Mouse (Mus musculus) urinary bladder, postnatal 4 days (tissue): ENCODE data around the gene Amotl1.
"Not testable (repeated sequence)": the region's sequence is repeated elsewhere in the genome, so short reads cannot be mapped to it uniquely, and the experiment has no call there.

Experiments
- DNase-seq, 2 experiments: peaks; one replicate each; pipeline ENCODE4 v3.0.0; 2021 to 2022; ENCODE audit warnings: low spot score in 2 of 2

The Amotl1 gene

GRCm38 (mm10) chr9:14644956-14645355 is at the start of gene Amotl1:
TSS of gene Amotl1 (minus strand) at chr9:14645056.
- no peak for DNase-seq

DNA sequence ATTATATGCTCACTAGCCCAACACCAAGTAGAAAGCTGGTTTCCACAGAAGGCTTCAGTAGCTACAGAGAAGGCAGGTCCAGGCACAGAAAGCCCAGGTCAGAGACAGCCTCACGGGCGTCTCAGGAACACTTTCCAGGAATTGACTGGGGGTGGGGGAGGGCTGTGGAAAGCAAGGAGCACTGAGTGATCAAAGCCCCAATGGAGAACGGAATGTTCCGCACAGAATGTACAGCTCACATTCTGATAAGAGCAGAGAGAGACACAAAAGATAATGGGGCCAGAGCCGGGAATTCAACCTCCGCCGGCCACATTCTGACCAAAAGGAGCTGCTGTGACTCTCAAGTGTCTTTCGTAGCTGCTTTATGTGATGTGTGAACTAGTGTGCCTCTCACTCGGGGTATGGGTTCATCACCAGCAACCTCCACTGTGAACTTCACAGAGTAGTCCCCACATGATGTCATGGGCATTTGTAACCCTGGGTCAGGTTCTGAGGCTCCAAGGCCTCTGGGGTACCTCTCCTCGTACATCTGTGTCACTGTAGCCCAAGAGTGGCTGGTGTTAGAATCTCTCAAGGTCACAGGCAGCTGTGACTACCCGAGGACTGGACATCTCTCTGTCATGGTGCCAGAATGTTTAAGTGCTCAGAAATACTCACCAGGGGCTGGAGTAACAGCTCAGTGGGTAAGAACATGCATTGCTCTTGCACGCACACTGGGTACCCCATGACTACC is 44.7 kb upstream of the Amotl1 start:
- DNase-seq, result no peak

- no peak for DNase-seq
These were observed 39.5 kb upstream of the Amotl1 start for GRCm38 (mm10) chr9:14684363-14684762.

- DNase-seq, result no peak
These were observed 37.9 kb upstream of the Amotl1 start for GRCm38 (mm10) chr9:14682741-14683140.

GRCm38 (mm10) chr9:14680584-14680983 is 35.7 kb upstream of the Amotl1 start:
- no peak for DNase-seq

DNA sequence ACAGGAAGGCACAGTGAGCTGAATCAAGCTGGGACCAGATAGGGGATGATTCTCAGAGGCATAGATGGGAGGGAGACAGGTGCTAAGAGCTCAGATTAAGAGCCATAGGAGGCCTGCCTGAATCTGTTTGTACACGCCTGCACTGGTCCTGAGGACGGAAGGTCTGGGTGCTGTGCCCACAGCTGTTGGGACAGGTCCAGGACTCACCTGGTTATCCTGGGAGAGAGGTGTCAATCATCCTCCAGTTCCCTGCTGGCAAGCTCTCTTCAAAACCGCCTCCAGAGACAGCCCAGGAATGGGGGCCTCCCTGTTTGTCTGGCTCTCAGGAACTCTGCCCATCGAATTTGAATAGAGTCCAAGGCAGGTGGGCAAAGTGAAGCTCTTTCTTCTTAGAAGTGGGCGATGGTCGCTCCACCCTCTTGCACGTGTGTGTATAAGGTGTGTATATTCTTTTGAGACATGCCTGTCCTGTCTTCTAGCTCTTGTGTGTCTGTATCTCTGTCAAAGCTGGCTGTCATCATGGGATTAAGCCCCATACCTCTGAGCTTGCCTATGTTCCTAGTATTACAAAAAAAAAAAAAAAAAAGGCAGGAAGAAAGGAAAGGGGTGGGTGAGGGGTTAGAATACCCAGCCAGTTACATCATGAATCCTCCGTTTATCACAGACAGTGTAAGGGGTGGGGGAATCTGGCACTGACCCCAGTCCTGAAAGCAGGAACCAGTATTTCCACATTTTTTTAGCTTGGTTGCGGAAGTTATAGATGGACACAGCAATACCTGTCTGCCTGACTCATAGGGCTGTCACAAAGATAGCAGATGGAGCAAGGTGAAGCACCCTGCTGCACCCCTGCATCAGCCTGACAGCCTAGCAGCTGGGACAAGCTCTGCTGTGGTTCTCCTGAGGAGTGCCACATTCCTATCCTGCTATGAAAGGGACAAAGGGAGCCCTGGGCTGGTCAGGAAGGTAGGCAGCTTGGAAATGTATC is 31.1 kb upstream of the Amotl1 start:
- DNase-seq, result peak in 1 of 2 experiments; percentile 38

- no peak for DNase-seq
These were observed 29.6 kb upstream of the Amotl1 start for GRCm38 (mm10) chr9:14674506-14674905.

DNA sequence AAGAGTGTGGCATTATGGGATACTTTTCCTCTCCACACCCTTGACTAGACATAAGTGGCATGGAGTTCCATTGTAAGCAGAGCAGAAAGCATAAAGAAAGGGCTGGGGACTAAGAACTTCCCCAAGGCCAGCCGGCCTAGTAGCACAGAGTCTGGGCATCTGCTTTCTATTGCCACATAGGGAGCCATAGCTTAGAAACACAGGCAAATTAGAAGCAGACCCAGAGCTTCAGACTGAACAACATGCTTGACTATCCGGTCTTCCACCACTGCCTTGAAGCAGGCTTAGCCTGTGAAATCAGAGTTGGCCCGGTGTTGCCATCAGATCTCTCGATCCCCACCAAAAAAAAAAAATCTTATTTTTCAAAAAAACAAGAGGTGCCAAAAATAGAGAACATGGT is 28.3 kb upstream of the Amotl1 start:
- DNase-seq, result no peak

DNA sequence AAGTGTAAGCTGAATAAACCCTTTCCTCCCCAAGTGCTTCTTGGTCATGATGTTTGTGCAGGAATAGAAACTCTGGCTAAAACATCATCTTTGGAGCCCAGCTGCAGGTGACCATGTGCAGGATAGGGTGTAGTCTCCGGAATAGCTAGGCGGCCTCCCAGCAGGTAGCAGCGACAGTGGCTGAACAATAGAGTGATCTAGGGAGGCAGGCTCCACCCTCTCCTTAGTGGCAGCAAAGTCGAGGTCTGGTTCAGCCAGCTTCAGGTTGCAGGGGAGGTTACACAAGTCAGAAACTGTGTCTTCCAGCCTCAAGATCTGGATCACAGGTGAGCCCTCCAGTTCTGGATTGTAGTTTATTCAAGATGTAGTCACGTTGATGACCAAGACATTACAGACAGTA is 27.1 kb upstream of the Amotl1 start:
- not testable (repeated sequence) for DNase-seq

- DNase-seq, result no peak
These were observed 23.5 kb upstream of the Amotl1 start for GRCm38 (mm10) chr9:14668382-14668781.

DNA sequence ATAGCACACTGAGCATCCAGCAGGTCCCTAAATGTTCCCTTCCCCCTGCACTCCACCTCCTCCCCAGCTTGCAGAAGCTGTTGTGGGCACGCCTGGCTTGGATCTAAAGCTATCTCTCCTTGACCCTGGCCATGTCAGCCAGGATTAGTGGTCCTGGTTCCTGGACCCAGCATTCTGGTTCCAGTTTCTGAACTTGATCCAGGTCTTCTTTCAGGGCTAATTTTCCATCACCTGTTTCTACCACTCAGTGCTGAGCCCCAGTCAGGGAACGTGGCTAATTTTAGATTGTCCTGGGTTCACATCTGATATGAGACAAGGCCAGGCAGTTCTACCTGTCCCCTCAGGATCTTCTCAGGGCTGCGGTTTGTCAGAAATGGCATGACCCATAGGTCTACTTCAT is 21.2 kb upstream of the Amotl1 start:
- no peak for DNase-seq

DNA sequence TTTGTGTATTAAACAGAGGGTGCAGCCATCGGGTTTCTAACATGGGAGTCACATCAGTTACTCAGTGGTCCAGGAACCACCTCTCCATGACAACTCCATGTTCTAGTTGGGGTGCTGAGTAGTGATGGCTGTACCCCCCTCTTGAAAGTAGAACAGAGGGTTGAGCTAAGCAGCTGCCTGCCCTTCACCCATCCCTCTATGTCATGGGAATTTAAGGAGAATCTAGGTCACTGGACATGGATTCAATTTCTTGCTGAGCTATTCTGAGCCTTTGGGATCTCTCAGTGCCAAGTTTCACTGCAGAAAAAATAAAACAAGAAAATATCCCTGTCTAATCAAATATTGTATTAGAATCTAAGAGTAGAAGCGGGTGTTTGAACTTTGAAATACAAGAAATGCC is 18.7 kb upstream of the Amotl1 start:
- no peak for DNase-seq

GRCm38 (mm10) chr9:14662876-14663275 is 18.0 kb upstream of the Amotl1 start:
- peak in 1 of 2 experiments; percentile 31 for DNase-seq

DNA sequence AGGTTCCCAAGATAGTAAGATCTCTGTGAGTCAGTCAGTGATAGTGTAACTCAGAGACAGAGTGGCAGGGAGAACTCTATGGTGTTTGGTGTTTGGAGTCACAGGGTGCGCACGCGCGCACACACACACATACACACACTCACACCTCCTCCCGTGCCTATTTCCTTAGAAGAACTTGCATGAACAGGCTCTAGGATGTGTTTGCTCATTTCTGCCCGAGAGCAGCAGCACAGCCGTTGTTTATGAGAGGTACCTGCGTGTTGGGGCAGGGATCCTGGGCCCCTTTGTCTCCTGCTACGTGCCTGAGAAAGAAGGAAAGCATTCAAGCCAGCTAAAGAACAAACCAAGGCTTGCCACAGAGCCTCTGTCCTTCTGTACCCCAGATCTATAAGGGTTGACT is 17.3 kb upstream of the Amotl1 start:
- peak in 1 of 2 experiments; percentile 40 for DNase-seq

DNA sequence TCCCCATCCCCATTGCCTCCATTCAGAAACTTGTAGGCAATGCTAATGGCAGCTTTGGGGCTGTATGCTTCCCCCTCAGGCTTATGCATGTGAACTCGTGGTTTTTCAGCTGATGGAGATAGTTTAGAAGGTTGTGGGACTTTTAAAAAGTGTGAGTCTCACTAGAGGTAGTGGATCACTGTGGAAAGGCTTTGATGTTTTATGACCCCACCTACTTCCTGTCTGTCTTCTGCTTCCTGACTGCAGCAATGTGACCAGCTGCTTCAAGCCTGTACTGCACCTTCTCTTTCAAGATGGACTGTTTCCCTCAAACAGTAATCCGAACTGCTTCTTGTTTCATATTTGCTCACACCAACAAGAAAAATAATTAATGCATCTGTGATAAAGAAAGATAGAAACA is 13.1 kb upstream of the Amotl1 start:
- no peak for DNase-seq

- DNase-seq, result no peak
These were observed 9.2 kb upstream of the Amotl1 start for GRCm38 (mm10) chr9:14654010-14654409.

- no peak for DNase-seq
These were observed 7.9 kb upstream of the Amotl1 start for GRCm38 (mm10) chr9:14652761-14653160.

DNA sequence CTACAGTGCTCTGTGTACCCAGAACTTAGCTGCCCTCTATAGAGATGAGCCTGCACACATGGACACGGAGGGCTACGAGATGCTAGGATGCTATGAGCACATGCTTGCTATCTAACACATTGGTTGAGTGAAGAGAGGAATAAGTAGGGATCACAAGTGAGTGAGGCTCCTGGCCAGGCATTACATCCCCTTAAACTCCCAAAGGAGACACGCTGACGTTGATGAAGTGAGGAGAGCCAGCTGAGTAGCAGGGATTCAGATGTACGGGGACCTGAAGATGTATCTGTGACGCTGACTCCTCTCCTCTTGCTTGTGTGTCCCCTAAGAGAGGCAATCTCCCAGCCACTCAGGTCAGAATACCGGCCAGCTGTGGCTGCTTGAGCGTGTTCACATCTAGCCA is 3.0 kb upstream of the Amotl1 start:
- no peak for DNase-seq

DNA sequence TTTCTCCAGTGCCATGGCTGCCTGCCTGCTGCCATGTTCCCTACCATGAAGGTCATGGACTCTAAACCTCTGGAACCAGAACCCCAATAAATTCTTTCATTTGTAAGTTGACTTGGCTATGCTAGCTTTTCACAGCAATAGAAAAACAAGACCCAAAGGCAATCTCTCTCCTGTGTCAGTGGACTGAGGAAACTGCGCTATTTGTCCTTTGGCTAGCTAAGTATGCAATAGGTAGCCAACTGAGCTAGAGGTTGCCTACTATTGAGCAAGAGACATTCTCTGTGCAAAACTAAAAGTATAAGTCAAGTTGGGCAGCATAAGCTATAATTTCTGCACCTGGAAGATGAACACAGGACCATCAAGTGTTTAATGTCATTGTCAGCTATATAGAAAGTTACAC is 1.8 kb upstream of the Amotl1 start:
- no peak for DNase-seq

DNA sequence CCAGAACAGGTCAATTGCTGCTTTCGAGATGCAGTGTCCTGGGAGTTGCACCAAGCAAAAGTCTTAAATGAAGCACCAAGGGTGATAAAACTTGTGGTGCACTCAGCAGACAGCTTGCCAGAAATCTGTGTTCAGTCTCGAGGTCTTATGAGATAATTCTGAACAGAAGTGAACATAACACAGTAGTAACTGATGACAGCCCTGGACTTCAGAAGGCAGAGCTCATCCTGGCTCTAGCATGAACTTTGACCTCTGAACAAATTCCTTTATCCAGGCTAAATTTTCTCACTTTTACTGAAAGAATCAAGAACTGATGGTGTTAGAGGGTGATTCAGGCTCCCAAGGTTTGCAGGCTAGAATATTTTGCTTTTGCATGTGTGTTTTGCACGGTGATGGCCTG is 1.2 kb upstream of the Amotl1 start:
- DNase-seq, result no peak

DNA sequence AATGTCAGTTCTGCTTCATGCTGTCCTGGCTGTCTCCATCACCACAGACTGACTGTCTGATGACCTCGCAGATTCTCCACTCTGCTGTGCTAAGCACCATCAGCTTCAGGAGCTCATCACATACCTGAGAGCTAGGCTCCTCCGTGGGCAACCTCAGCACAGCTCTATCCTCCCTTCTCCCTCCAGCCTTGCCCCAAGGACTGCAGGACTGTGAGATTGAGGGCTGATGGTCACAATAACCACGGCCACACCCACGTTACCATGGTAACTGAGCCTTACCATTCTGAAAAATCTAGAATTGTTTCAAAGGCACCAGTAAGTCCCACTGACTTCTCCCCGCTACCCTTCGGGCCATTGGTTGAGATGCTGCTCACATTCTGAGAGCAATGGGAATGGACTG is 1.5 kb downstream of the Amotl1 start:
- no peak for DNase-seq

DNA sequence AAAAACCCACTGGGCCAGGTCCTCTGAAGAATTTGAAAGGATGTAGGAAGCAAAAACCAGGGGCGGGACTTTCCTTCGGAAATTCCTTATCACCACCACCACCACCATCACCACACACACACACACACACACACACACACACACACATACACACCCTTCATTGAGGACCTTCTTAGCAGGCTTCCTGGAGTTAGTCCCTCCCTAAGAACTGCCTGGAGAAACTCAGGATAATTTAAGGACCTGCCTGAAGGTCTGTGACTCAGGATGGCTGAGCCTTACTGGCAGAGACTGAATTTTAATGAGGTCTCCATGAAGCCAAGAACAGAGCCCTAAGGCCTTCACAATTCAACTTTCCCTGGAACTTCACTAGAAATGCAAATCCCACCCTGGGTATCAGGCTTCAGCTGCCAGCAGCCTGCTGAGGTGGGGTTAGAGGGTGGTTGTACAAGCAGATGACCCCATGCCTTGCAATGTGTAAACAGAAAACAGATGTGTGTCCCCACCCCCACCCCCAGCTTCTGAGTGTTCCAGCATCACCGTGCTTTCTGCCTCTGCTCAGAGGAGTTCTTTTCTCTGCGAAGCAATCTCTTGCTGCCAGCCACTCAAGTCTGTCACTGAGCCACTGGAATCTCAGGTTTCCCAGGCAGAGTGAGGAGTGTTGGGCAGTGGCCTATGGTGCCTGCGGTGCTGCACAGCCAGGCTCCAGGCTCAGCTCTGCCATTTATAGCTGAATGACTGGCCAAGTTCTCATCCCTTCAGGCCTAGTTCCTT is 2.4 kb downstream of the Amotl1 start:
- DNase-seq, result no peak
